Mouse (Mus musculus) hindbrain, embryonic 13.5 days (tissue): ENCODE data around the gene Trhde. TPM values are rescaled to one million over a fixed set of nuclear protein-coding genes. Genes with fewer than 3 reads are reported as not detected.

Experiments
- ATAC-seq: fragments of 200-750 bp; cut with Nextera tagmentation; 2 replicates; pipeline ENCODE4 v1.8.0; 2017; ENCODE audit warnings: moderate TSS enrichment; ENCODE audit not compliant: low FRiP score
- H3K27ac ChIP-seq: fragments of 300-500 bp; sonication (generic); 2 replicates; pipeline ENCODE4 v1.5.1; 2015; ENCODE audit warnings: inconsistent platforms, mild to moderate bottlenecking, moderate library complexity
- H3K27me3 ChIP-seq: fragments of 300-500 bp; sonication (generic); 2 replicates; pipeline ENCODE4 v1.6.1; 2015; ENCODE audit warnings: mild to moderate bottlenecking, inconsistent platforms
- H3K36me3 ChIP-seq: fragments of 300-500 bp; sonication (generic); 2 replicates; pipeline ENCODE4 v1.6.1; 2015; ENCODE audit warnings: mild to moderate bottlenecking, inconsistent platforms
- H3K4me1 ChIP-seq: fragments of 300-500 bp; sonication (generic); replicated peaks from 2 replicates; pipeline ENCODE4 v1.6.1; 2015; ENCODE audit warnings: inconsistent platforms
- H3K4me2 ChIP-seq: fragments of 300-500 bp; sonication (generic); 2 replicates; pipeline ENCODE4 v1.6.1; 2015; ENCODE audit warnings: inconsistent platforms, mild to moderate bottlenecking, moderate library complexity
- H3K4me3 ChIP-seq: fragments of 300-500 bp; sonication (generic); 2 replicates; pipeline ENCODE4 v1.5.1; 2015; ENCODE audit warnings: mild to moderate bottlenecking, inconsistent platforms
- H3K9ac ChIP-seq: fragments of 300-500 bp; sonication (generic); 2 replicates; pipeline ENCODE4 v1.6.1; 2015; ENCODE audit warnings: mild to moderate bottlenecking, inconsistent platforms
- H3K9me3 ChIP-seq: fragments of 300-500 bp; sonication (generic); 2 replicates; pipeline ENCODE4 v1.6.1; 2016; ENCODE audit warnings: inconsistent platforms
- WGBS: fragments of 180-500 bp; shearing (Covaris S2); methylation state at CpG from one replicate; pipeline ENCODE4 v1.1.7; 2015; 5-methylcytosine and 5-hydroxymethylcytosine counted together
- polyA plus RNA-seq: library from polyadenylated mRNA; unstranded; fragments of >200 nt; fragmentation: Nextera tagmentation; extraction: Ambion mirVana; gene quantifications from 2 replicates; pipeline ENCODE4 v1.2.1, GENCODE M21; 2015

The Trhde gene
- polyA plus RNA-seq, 1 experiment from 2014 or later, result 4.6 TPM

DNA sequence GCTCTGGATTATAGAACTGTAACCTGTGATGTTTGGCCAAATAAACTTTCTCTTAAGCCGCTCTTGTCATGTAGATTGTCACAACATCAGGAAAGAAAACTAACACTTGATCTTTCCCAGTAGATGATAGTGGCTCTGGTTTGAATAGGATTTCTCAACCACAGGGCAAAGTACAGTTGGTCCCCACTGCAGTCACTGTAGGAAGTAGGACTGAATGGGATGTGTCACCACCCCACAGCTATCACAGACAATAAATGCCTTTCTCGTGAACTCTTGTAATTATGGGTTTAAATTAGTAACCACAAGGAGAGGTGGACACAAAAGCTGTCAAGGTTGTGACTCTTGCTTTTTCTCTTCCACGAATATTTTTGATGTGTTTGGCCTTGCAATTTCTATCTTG is 431.3 kb downstream of the Trhde start:
- Histone ChIP-seq H3K9ac (no peak overlapping the region), H3K27me3 (no peaks in the 10 kb centered on the region), H3K4me3 (no peak overlapping the region), H3K9me3 (no peaks in the 10 kb centered on the region), H3K36me3 (no peaks in the 10 kb centered on the region), H3K4me2 (no peak overlapping the region), H3K4me1 (no peaks in the 10 kb centered on the region), H3K27ac (no peak overlapping the region)
- WGBS, result 89% methylated on average over 3 of the region's 3 CpGs
- no peak for ATAC-seq

GRCm38 (mm10) chr10:114363442-114363841 is 438.7 kb downstream of the Trhde start:
- H3K36me3 ChIP-seq, result no peaks in the 10 kb centered on the region
- H3K9me3 ChIP-seq, result no peaks in the 10 kb centered on the region
- no peak overlapping the region for H3K4me3 ChIP-seq
- H3K9ac ChIP-seq, result no peak overlapping the region
- ATAC-seq, result no peak
- no peak overlapping the region for H3K27ac ChIP-seq
- no peaks in the 10 kb centered on the region for H3K4me1 ChIP-seq
- H3K27me3 ChIP-seq, result no peaks in the 10 kb centered on the region
- 60% methylated on average over 6 of the region's 6 CpGs for WGBS
- no peak overlapping the region for H3K4me2 ChIP-seq

GRCm38 (mm10) chr10:114362631-114363030 is 439.5 kb downstream of the Trhde start:
- Histone ChIP-seq H3K4me1 (no peaks in the 10 kb centered on the region), H3K4me2 (no peak overlapping the region), H3K27me3 (no peaks in the 10 kb centered on the region), H3K27ac (no peak overlapping the region), H3K4me3 (no peak overlapping the region), H3K9me3 (no peaks in the 10 kb centered on the region), H3K36me3 (no peaks in the 10 kb centered on the region), H3K9ac (no peak overlapping the region)
- ATAC-seq, result no peak
- 72% methylated on average over 2 of the region's 2 CpGs for WGBS
